Mouse (Mus musculus): Measurements from ENCODE around the gene Vwc2l.

The Vwc2l gene

DNA sequence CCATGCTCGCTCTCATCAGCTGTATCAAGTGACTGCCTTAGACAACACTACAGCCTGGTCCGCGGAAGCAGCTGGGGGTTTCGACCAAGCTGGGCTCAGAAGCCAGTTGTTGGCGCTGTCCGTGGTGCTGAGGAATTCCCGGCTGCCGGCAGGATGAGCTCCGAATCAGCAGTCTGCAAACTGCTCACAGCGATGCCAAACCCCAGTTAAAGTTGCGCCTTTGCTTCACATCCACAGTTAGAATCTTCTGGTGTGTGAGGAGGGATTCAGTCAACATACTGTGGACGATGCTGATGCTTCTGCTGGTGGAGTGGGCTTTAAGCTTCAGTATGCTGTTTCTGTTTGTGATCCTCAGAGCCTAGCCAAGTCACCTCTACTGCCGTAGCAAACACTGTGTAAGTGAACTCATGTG lies at the start of gene Vwc2l:
Vwc2l (plus strand) TSS at position 61 of the 412 bp plus-strand sequence.
- DNase-seq, result peak; percentile 5

DNA sequence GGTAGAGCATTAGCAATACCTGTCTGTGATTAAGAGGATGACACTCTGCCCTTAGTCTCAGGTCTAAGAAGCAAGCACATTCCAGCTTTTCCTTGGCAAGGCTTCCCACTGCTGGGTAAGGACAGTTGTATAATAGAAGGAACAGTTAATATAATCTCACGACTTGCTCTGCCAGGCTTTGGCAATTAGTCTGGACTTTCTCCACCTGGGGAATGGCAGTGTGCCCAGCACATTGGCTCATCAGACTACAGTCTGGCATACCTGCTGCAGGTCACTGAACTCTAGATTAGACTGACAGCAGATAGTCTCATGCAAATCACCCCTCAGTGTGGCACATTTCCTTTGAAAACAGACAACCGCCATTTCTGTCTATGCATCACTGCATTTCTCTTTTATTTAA lies 33.0 kb upstream of the Vwc2l start:
- DNase-seq, result no peak

GRCm38 (mm10) chr1:70700270-70700669 lies 25.2 kb upstream of the Vwc2l start:
- DNase-seq, result no peak

DNA sequence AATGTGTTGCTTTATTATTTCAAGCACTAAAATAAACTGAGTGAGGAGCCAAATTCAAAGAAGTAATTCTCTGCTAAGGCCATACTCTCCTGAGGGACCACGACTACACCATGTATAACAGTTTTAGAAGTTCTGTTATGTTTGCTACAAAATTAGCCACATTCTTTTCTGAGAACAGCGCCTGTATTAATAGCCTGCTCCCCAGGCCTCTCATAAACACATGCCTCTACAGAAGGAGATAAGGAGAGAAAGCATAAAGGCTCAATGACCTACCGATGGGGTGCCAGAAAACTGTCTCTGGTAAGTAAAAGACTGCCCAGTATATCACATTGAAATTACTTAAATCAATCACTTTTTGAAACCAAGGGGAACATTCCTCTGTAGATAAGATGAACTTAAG lies 21.6 kb upstream of the Vwc2l start:
- no peak for DNase-seq

DNA sequence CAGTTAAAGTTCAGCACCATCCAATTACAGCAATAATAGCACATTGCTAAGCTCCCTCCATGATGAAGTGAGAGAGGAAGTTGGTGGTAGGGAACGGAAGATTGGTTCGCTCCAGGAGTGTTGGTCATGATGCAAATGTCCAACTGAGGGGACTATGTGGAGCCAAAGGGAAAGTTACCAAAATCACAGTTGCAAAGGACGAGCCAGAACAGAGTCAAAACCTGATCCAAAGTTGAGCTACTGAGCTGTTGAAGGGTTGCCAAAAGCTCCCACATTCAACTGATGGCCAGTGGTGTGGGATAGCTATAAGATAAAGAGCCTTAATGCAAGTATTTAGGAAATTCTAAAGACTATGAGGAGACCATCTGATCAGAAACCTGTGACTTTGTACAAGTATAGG lies 19.7 kb upstream of the Vwc2l start:
- DNase-seq, result no peak

DNA sequence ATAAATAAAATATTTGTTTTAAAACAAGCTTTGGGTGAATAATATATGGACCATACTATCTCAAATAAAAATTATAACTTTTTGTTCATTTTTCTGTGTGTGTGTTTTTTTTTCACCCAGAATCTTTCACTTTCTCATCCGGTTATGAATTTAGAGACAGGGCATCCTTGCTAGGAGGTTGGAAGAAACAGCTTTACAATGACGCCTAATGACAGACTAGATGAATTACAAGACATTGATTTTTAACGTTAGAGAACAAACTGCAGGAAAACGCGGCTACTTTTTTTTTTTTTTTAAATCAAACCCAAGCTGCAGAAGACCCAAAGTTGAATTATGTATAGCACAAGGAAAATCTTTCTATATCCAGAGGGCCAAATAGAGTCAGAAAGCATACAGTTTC lies 470 bp upstream of the Vwc2l start:
- no peak for DNase-seq

DNA sequence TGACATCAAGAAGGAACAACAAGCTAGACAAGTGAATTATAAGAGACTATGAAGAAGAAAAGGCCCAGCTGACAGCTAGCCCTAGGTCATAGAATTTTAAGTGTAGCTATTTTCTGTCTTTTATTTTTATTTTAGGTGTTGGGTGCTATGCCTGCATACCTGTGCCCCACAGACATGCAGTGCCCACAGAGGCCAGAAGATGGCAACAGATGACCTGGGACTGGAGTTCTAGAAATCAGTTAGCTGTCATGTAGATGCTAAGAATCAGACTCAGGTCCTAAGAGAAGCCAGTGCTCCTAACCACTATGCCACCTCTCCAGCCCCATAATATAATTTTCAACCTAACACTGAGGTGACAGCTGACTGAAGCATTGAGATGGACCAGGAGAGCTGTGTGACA lies 61.6 kb downstream of the Vwc2l start:
- DNase-seq, result no peak

DNA sequence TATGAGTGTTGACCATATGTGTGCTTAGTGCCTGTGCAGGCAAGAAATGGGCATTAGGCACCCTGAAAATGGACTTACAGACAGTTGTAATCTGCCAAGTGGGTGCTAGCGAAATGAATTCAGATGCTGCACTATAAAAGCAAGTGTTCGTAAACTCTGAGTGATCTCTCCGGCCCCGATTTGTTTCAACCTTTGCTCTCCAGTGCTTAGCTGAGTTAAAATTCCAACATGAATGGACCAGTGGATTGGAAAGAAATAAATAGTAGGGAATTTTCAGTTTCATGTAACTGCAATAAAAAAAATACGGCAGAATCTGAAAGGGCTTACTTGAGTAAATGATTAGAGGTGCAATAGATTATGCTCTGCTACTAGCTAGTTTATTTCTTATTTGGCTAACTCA lies 66.1 kb downstream of the Vwc2l start:
- DNase-seq, result no peak

GRCm38 (mm10) chr1:70795094-70795493 lies 69.6 kb downstream of the Vwc2l start:
- no peak for DNase-seq

GRCm38 (mm10) chr1:70803401-70803800 lies 77.9 kb downstream of the Vwc2l start:
- no peak for DNase-seq

DNA sequence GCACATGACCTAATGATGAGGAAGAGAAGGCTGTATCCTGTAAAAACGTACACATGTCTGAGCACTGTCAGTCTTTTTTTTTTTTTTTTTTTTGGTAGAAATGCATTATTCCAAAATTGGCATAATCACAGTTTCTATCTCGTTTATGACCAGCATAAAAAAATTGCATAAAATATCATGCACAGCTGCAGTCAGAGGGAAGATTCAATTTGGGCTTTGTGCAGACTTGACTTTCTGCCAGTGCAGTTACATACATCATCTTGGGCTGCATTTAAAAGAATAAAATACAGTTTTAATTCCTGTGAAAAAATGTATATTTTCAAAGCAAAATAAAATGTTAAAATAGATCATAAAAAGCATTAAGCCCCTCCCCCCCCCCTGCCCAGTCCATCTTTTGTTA lies 97.6 kb downstream of the Vwc2l start:
- no peak for DNase-seq

DNA sequence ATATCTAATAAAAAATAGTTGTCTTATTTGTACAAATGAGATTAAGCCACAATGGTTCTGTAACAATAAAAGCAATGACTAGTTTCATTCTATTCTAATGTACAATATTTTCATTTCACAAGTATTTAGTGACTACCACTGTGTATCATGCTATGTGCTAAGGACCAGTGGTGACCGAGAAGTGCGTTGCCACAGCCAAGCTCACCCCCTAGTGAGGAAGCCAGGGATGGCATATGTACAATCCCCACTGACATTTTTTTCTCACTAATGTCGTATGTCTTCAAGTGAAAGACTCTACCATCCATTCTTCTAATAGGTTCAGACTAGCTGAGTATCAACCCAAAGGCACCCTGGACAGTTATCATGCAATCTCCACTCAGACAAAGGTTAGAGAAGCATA lies 107.7 kb downstream of the Vwc2l start:
- no peak for DNase-seq

- DNase-seq, result no peak
These were observed 116.7 kb downstream of the Vwc2l start for GRCm38 (mm10) chr1:70842222-70842621.

DNA sequence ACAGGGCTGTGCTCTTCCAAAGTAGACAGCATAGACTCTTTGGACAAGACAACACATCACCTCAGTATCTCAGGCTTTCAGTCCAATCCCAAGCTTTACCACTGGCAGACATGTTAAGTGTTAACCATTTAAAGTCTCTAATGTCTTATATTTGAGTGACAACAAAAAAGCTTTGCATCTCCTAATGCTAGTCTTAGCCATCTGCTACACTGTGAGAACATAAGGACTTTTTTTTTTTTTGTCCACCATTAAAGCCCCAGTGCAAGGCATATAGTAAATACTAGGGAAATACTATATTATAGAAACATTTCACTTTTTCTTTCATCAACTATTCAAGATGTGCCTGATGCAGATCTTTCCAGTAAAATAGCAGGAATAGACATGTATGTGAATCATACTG lies 119.8 kb downstream of the Vwc2l start:
- no peak for DNase-seq

- DNase-seq, result no peak
These were observed 126.3 kb downstream of the Vwc2l start for GRCm38 (mm10) chr1:70851633-70852390.

DNA sequence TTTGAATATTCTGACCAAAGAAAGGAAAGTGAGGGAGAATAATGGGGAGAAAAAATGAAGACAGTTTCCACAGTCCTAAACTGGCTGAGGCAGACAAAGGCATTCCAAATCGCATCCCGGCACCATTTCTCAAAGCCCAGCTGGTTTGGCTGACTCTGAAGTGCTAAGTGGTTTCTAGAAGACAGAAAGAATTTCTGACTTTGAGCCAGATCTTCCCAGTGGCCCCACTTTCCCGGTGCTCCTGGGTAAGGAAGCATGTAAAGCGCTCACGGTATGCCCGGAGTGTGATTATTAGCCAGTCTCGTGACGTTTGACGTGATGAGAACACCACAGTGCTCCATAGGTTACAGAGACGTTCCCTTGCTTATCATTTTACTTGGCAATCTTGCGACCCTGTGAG lies 127.9 kb downstream of the Vwc2l start:
- DNase-seq, result no peak

GRCm38 (mm10) chr1:70855912-70856311 lies 130.4 kb downstream of the Vwc2l start:
- no peak for DNase-seq

GRCm38 (mm10) chr1:70861672-70862071 lies 136.2 kb downstream of the Vwc2l start:
- DNase-seq, result no peak

GRCm38 (mm10) chr1:70866137-70866536 lies 140.6 kb downstream of the Vwc2l start:
- no peak for DNase-seq

DNA sequence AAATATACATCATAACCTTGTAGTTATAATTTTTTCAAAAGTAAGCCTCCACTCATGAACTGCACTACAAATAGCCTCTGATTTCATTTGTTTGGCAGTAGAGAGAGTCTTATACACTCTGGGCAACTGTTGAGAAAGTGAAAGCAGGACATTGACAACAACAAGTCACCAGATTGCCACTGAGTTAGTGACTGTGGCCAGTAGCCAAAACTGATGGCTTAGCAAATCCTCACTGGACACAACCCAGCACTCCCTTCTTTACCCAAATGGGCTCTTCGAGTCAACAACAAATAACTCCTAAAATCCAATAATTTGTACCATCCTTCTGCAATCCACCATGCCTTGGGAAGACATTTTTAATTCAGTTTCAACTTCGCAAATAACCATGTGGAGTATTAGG lies 155.0 kb downstream of the Vwc2l start:
- DNase-seq, result no peak

GRCm38 (mm10) chr1:70881269-70881668 lies 155.8 kb downstream of the Vwc2l start:
- DNase-seq, result no peak

GRCm38 (mm10) chr1:70884156-70884555 lies 158.6 kb downstream of the Vwc2l start:
- no peak for DNase-seq

GRCm38 (mm10) chr1:70902311-70902710 lies 176.8 kb downstream of the Vwc2l start:
- DNase-seq, result no peak

GRCm38 (mm10) chr1:70907366-70907765 lies 181.9 kb downstream of the Vwc2l start:
- no peak for DNase-seq

DNA sequence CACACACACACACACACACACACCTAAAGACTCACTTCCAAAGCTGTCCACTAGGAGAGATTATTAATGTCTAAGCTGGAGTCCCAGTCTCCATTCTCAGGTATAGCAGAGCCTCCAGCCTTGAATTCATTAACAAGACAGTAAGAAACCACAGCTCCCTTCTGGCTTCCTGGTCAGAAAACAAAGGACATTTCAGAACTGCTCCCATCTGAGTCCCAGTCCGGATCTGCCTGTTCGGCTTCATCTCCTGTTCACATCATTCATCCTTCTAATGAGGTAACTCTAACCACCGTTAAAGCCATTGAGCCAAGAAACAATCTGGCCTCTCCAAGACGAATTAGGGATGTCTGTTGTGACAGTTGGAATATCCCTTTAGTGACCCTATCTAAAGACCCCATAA lies 185.7 kb downstream of the Vwc2l start:
- no peak for DNase-seq
